Mouse (Mus musculus) cerebellum, adult 11 months (tissue): ENCODE results near the gene Sema4a.
A peak's percentile ranks its signal among the peaks of the same experiment; 100 is the strongest.
"Not testable (repeated sequence)": the region's sequence is repeated elsewhere in the genome, so short reads cannot be mapped to it uniquely, and the experiment has no call there.

Experiments used
- DNase-seq: peaks from one replicate; pipeline ENCODE4 v3.0.0; 2022

Gene Sema4a

GRCm38 (mm10) chr3:88455588-88456264 lies 5.3 kb downstream of the Sema4a start:
- no peak for DNase-seq

DNA sequence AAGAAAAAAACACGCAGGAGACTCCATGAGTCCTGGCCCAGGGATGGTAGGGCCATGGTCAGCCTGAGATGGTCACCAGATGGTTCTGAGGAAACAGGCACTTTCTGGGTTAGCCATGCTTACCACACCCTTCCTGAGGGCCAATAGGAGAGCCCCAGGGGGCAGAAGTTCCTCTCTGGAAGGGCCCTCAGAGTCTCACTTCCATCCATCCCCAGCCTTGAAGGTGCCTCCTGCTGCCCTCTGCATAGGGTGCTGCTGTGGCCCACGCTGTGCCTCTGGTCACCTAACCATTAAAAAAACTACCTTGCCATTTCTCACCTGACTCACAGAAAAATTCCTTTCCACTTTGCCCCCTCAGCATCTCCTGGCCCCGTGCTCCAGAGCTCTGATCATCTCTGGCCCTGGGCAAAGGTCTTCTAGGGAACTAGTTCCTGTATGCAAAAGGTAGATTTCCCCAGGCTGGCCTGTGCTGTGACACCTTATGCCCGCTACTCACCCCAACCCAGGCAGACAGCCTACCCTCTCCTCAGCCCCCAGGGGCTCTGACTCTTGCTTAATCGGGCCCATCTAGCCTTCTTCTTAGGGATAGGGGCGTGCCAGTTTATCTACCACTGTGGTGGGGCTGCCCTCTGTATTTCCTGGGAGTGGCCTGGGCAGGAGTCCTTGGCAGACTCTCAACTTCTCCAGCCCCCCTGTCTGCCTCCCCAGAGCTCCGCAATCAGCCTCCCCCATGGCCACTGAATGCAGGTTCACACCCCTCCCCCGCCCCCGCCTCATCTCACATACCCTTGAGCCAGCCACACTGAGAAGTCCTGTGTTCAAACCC lies 6.0 kb downstream of the Sema4a start:
- DNase-seq = no peak

DNA sequence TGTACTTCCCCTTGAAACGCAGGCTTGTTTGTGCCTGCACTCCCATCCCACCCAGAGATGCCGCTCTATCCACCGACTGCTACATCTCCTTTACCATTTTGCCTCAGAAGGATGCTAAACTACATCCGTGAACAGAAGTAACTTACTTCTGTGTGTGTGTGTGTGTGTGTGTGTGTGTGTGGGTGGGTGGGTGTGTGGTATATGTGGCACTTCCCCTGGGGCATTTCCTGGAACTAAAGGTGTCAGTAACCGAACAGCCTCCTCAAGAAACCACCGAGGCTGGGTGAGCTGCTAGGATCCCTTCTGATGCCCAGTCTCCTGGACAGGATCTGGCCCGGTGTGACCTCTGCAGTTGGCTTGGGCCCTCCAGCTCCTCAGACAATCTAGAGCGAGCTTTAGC lies 7.0 kb downstream of the Sema4a start:
- DNase-seq = no peak

DNA sequence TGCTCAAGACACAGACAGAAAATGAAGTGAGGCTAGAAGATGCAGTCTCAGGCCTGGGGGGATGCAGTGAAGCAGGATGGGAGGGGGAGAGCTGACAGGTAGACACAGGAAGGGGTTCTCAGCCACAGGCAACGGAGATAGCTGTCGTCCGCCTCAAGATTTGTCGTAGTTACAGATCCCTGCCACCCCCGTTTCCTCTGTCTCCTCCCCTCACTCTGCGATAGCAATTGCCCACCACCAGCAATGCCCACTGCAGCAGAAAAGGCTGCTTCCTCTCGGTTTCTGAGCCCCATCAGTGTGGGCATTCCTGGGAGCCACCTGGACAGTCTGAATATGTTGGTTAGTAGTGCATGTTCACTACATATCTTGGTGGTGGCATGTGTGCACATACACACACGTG lies 7.6 kb downstream of the Sema4a start:
- no peak for DNase-seq

DNA sequence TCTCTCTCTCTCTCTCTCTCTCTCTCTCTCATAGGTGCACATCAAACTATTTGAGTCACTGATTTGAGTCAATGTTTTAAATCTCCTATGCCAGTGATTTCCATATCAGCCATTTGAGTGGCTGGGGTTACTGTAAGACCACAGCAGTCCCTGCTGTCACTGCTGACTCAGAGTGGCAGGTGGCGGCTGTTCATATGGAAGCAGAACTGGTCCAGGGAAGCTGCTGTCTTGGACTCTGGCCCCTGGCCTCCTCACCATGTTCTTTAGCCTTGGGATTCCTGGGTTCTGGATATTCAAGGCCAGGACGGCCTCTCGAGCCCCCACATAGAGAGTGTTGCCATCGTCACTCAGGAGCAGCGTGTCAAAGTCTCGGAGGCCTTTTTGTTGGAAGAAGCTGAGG lies 8.3 kb downstream of the Sema4a start:
- DNase-seq = no peak

DNA sequence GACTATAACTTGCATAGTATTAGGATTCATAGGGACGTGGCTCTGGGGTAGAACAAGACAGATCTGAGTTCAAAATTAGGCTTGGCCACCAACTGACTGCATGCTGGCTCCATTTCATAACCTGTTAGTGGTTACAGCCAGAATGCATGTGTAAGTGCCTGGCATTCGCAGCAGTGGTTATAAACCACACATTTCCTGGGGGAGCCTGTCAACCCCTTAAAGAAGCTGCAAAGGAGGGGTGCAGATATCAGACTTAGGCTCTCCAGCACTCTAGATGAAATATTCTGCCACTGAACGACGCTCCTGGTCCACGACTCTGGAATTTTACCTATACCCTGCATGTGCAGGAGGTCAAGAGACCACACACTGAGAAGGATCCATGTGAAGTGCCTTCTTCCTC lies 8.7 kb downstream of the Sema4a start:
- DNase-seq = no peak

DNA sequence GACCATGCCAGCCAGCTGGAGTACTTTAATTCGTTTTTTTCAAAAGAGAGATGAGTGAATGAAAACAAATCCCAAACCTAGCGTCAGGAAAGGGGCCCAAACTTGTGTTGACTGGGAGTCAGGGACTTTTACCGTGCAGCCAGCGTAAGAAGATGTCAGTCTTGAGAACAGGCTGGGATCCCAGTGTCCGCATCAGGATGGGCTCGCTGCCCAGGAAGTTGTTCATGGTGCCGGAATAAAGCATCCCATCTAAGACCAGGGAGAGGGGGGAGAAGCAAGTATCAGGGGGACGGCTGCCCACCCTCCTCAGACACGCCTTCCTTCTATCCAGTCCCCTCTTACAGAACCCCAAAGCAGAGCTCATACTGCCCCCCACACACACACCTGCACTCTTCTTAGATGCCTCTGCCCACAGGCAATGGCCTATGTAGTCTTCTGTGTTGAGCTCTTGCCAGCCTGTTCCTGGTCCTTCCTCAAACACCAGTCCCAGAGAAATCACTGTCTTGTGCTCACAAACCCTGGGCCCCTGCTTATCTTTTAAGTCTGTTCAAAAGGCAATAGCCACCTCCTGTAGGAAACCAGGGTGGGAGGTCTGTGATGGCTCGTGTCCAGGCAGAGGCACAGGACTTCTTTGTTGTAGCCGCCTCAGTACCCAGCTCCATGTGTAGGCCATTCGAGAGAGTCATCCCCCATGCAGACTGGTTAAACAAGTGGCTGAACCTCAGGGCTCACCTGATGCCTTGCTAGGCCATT lies 10.4 kb downstream of the Sema4a start:
- no peak for DNase-seq

DNA sequence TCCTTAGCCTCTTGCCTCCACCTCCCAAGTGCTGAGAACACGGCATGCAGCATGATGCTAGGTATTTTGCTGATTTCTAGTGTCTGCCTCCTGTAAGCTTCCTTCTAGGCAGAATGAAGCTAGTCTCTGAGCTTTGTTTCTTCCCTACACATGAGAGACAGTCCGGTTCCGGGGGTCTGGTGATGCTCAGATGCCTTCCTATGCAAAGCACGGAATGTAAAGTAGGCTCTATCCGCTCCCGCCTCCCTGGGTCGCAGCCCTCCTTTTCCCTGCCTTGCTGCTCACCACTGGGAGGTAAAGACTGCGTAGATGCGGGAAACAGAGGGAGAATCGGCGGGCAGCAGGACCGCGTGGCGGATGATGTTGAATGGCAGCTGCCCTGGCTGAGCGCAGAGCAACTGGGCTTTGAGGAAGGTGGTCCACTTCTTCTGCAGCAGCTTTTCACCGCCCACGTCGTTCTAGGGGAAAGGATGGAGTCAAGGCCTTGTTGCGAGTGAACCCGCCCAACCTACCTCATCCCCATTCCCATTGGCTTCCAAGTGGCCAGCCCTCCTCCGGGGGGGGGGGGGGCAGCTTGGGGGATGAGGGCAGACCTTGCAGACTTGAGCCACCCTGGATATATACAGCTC lies 11.5 kb downstream of the Sema4a start:
- DNase-seq = peak; percentile 63

DNA sequence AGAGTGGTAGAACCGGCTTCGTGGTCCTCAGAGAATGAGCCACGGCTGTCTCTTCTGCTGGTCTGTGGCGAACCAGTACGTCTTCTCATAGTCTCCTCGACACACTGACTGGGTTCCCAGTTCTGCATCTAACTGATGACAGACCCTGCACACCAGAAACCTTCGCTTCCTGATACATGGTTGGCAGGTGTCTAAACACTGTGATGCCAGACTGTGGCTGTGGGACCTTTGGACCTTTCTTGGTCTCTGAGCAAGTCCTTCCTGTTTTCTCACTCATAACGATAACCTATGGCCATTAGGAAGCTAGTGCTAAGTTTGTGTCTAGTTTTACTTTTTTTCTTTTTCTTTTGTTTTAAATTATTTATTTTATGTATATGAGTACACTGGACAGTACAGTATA lies 12.5 kb downstream of the Sema4a start:
- no peak for DNase-seq

- DNase-seq = no peak
These were observed 13.3 kb downstream of the Sema4a start for GRCm38 (mm10) chr3:88447676-88448183.

- DNase-seq = no peak
These were observed 14.4 kb downstream of the Sema4a start for GRCm38 (mm10) chr3:88446471-88447123.

GRCm38 (mm10) chr3:88442888-88443287 lies 18.1 kb downstream of the Sema4a start:
- no peak for DNase-seq

- no peak for DNase-seq
These were observed 18.5 kb downstream of the Sema4a start for GRCm38 (mm10) chr3:88442488-88442887.

GRCm38 (mm10) chr3:88440500-88441381 lies 20.2 kb downstream of the Sema4a start:
- DNase-seq = no peak

DNA sequence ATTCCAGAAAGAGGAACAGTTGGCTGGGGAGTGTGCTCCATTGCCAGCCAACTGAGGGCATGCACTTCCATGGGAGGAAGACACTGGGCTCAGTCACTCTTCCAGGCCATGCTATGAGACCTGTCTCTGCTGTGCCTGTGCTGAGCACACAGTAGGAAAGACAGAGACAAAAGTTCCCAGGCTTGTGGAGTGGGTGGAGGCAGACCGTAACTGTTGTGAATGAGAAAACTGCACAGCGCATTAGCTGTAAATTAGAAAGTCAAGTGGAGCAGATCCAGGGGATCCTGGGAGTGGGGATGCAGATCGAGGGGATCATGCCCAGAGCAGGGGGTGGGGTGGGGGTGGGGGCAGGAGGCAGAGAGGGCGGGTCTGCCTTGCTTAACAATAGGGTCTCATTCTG lies 21.4 kb downstream of the Sema4a start:
- no peak for DNase-seq

- no peak for DNase-seq
These were observed 23.5 kb downstream of the Sema4a start for GRCm38 (mm10) chr3:88437454-88437853.

DNA sequence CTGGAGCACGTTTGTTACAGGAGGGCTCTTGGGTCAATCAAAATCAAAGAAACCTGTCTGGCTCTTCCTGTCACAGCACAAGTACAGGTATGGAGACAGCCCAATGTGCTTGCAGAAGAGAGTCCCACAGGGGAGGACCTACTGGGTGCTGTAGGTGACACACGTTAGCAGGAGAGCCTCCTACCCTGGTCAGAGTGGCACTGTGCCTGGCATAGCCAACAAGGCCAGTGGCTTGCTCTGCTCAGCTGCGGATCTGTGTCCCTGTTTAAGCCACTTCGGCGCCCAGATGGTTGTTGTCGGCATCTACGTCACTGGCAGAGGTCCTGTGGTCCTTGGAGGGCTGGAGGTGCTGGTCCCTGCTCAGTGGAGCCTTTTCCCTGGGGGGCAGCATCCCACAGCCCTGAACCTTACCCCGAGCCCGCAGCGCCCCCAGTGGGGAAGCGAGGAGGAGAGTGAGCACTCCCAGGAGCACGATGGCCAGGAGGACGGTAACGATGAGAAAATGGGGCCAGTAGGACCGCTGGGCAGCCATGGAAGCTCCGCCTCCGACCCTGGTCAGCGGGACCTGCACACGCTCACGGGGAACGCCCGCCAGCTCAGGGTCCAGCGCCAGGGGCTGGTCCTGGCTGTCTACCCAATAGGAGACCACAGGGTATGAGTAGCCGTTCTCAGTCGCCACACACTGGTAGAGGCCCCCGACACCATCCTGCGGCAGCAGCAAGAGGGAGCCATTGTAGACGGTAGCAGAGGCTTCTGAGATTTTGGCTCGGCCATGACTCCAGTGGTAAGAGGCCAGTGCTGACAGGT lies 24.4 kb downstream of the Sema4a start:
- peak; percentile 76 for DNase-seq

DNA sequence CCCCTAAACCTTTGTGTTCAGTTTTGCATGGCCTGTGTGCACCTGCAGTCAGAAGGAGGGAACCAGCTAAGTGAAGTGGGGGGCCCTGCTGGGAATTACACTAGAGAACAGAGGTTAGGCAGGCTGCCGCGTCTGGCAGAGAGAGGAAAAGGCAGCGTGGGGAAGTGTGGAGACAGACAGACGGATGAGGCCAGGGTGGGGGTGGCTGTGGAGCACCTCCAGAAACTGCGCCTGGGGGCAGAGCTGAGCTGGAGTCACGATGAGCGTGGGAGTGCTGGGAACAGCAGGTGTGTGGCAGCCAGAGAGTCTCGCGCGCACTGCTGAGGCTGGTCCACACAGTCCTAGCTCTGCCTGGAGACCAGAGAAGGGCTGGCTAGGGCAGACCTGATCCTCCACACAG lies 25.5 kb downstream of the Sema4a start:
- DNase-seq = no peak

- DNase-seq = not testable (repeated sequence)
These were observed 32.3 kb downstream of the Sema4a start for GRCm38 (mm10) chr3:88428639-88429038.

DNA sequence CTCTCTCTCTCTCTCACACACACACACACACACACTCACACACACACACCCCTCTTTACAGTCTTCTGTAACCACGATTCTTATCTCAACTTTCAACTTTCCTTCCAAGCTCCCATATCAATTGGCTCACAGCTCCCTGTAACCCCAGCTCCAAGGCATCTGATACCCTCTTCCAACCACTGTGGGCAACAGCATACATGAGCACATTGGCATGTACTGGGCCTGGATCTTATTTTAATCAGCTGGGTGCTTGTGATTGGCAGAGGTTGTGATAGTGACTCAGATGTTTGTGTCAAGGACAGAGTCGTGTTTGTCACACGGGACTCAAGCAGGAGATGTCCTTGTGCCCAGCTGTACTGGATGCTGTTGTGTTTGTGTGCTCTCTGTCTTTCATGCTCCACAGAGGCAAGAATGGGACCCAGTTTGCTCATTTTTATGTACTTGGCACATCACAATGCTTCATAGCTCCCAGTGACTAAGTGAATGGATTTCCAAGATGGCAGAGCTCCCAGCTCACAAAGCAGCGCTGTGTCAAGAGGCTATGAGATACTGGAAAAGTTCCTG lies 33.6 kb downstream of the Sema4a start:
- DNase-seq = no peak
